Mouse (Mus musculus) ES-CJ7 (cell line): Measurements from ENCODE around the gene Tcf12.

Experiments
- DNase-seq: peaks from one replicate; pipeline ENCODE4 v3.0.0; 2011; ENCODE audit warnings: low read depth, low spot score

The Tcf12 gene

GRCm38 (mm10) chr9:71915871-71916661, 195.6 kb downstream of the Tcf12 start:
- peak; percentile 65 for DNase-seq

GRCm38 (mm10) chr9:71906522-71906921, 205.1 kb downstream of the Tcf12 start:
- DNase-seq, result no peak

- DNase-seq, result no peak
Measured at GRCm38 (mm10) chr9:71898852-71899251, 212.8 kb downstream of the Tcf12 start.

- no peak for DNase-seq
Measured at GRCm38 (mm10) chr9:71897399-71897798, 214.3 kb downstream of the Tcf12 start.

GRCm38 (mm10) chr9:71895931-71896724, 215.5 kb downstream of the Tcf12 start:
- DNase-seq, result peak; percentile 41

- DNase-seq, result no peak
Measured at GRCm38 (mm10) chr9:71895291-71895690, 216.4 kb downstream of the Tcf12 start.

- no peak for DNase-seq
Measured at GRCm38 (mm10) chr9:71894943-71895286, 216.8 kb downstream of the Tcf12 start.

GRCm38 (mm10) chr9:71894246-71894942, 217.3 kb downstream of the Tcf12 start:
- DNase-seq, result no peak

GRCm38 (mm10) chr9:71888450-71888849, 223.2 kb downstream of the Tcf12 start:
- DNase-seq, result no peak

- no peak for DNase-seq
Measured at GRCm38 (mm10) chr9:71880629-71881028, 231.0 kb downstream of the Tcf12 start.

GRCm38 (mm10) chr9:71879972-71880371, 231.7 kb downstream of the Tcf12 start:
- DNase-seq, result no peak

GRCm38 (mm10) chr9:71879415-71879814, 232.3 kb downstream of the Tcf12 start:
- peak; percentile 78 for DNase-seq

GRCm38 (mm10) chr9:71877867-71878266, 233.8 kb downstream of the Tcf12 start:
- DNase-seq, result no peak

GRCm38 (mm10) chr9:71874761-71875160, 236.9 kb downstream of the Tcf12 start:
- DNase-seq, result no peak

- no peak for DNase-seq
Measured at GRCm38 (mm10) chr9:71874035-71874572, 237.6 kb downstream of the Tcf12 start.

- DNase-seq, result no peak
Measured at GRCm38 (mm10) chr9:71863338-71863737, 248.3 kb downstream of the Tcf12 start.

GRCm38 (mm10) chr9:71861629-71862028, 250.0 kb downstream of the Tcf12 start:
- no peak for DNase-seq

GRCm38 (mm10) chr9:71857926-71858325, 253.7 kb downstream of the Tcf12 start:
- DNase-seq, result no peak

GRCm38 (mm10) chr9:71853904-71854303, 257.8 kb downstream of the Tcf12 start:
- no peak for DNase-seq

- no peak for DNase-seq
Measured at GRCm38 (mm10) chr9:71850283-71850682, 261.4 kb downstream of the Tcf12 start.

- DNase-seq, result no peak
Measured at GRCm38 (mm10) chr9:71848392-71848791, 263.3 kb downstream of the Tcf12 start.

GRCm38 (mm10) chr9:71847921-71848320, 263.8 kb downstream of the Tcf12 start:
- no peak for DNase-seq
